In genomic region chr4:54811163-54811562, GRCm38 (mm10) we compare ENCODE assay signal across 28 mouse cellular contexts.
"Had no signal": no experiment of that assay in that cellular context is flagged by ENCODE, and none has a peak within 500 bp of the region (broad histone marks: within the 10 kb centered on the region; RNA-seq: fewer than 3 reads in every experiment).

No protein-coding gene starts in this region.

- H3K9ac ChIP-seq: heart, embryonic 12.5 days; hindbrain, embryonic 12.5 days; hindbrain, embryonic 14.5 days; intestine, embryonic 15.5 days; kidney, embryonic 15.5 days; limb, embryonic 12.5 days; liver, embryonic 13.5 days; liver, embryonic 15.5 days had no signal

- H3K4me1 ChIP-seq: heart, embryonic 10.5 days; heart, embryonic 12.5 days; hindbrain, embryonic 12.5 days; intestine, embryonic 15.5 days; kidney, embryonic 15.5 days; limb, embryonic 10.5 days; limb, embryonic 12.5 days; liver, embryonic 13.5 days; liver, embryonic 15.5 days had no signal

- H3K4me2 ChIP-seq: heart, embryonic 12.5 days; hindbrain, embryonic 12.5 days; hindbrain, embryonic 14.5 days; intestine, embryonic 15.5 days; kidney, embryonic 15.5 days; limb, embryonic 12.5 days; liver, embryonic 11.5 days; liver, embryonic 13.5 days; liver, embryonic 15.5 days had no signal

- DNase-seq: gastrocnemius, postnatal 10 days; gastrocnemius, postnatal 25 days; heart, adult 18-20 months; heart, postnatal 10 days; heart, postnatal 4 days; kidney, adult 11 months; kidney, adult 2 months; kidney, adult 9 months; kidney, postnatal 25 days; kidney, postnatal 4 days; liver; liver, embryonic 13.5 days had no signal

- ATAC-seq: hindbrain, embryonic 16.5 days; inflammation-experienced regulatory T-cells, adult 6 months; intestine, embryonic 15.5 days had no signal

- H3K27ac ChIP-seq: heart, embryonic 10.5 days; hindbrain, embryonic 10.5 days; hindbrain, embryonic 12.5 days; hindbrain, embryonic 14.5 days; intestine, embryonic 15.5 days; kidney, embryonic 15.5 days; kidney, postnatal 0 days; layer of hippocampus, adult 2 months; left cerebral cortex, adult 2 months; limb, embryonic 10.5 days; limb, embryonic 12.5 days; liver, embryonic 13.5 days; liver, embryonic 15.5 days had no signal

- H3K27me3 ChIP-seq: heart, embryonic 12.5 days; hindbrain, embryonic 12.5 days; intestine, embryonic 15.5 days; kidney, embryonic 15.5 days; limb, embryonic 12.5 days; liver, embryonic 13.5 days; liver, embryonic 15.5 days had no signal

- H3K4me3 ChIP-seq: heart, embryonic 10.5 days; heart, embryonic 12.5 days; hindbrain, embryonic 10.5 days; hindbrain, embryonic 12.5 days; intestine, embryonic 15.5 days; kidney, embryonic 15.5 days; layer of hippocampus, adult 2 months; left cerebral cortex, adult 2 months; limb, embryonic 10.5 days; limb, embryonic 12.5 days; liver, embryonic 13.5 days; liver, embryonic 15.5 days had no signal

- H3K9me3 ChIP-seq: heart, embryonic 10.5 days; heart, embryonic 12.5 days; hindbrain, embryonic 10.5 days; hindbrain, embryonic 12.5 days; intestine, embryonic 15.5 days; kidney, embryonic 15.5 days; limb, embryonic 10.5 days; limb, embryonic 12.5 days; liver, embryonic 13.5 days; liver, embryonic 15.5 days had no signal

- H3K36me3 ChIP-seq: heart, embryonic 10.5 days; heart, embryonic 12.5 days; hindbrain, embryonic 10.5 days; hindbrain, embryonic 12.5 days; intestine, embryonic 15.5 days; kidney, embryonic 15.5 days; limb, embryonic 10.5 days; limb, embryonic 12.5 days; liver, embryonic 13.5 days; liver, embryonic 15.5 days had no signal
